Mouse (Mus musculus): Measurements from ENCODE around the gene Mustn1.

The Mustn1 gene

GRCm38 (mm10) chr14:30878958-30879571, at the start of gene Mustn1:
Gene Mustn1 (plus strand): TSS chr14:30879200.
- no peak for DNase-seq (ENCODE audit: low read depth, low spot score)
- H3K36me3 ChIP-seq (ENCODE audit: control insufficient read depth, insufficient read depth, low read length, poor library complexity, severe bottlenecking): 0 out of 2 replicates have a peak, but pooled peaks cover 1% of the 10 kb centered on the region
- H3K27me3 ChIP-seq (ENCODE audit: control insufficient read depth, insufficient read depth, low read length, poor library complexity, severe bottlenecking): no peaks in the 10 kb centered on the region

- no peaks in the 10 kb centered on the region for H3K27me3 ChIP-seq (ENCODE audit: control insufficient read depth, insufficient read depth, low read length, poor library complexity, severe bottlenecking)
- peak; percentile 15 for DNase-seq (ENCODE audit: low read depth, low spot score)
- H3K36me3 ChIP-seq (ENCODE audit: control insufficient read depth, insufficient read depth, low read length, poor library complexity, severe bottlenecking): peaks cover 2% of the 10 kb centered on the region; the same call in 1 of the 2 replicates
These were observed 41.5 kb upstream of the Mustn1 start for GRCm38 (mm10) chr14:30837416-30837996.

GRCm38 (mm10) chr14:30843701-30844100, 35.3 kb upstream of the Mustn1 start:
- Histone ChIP-seq H3K36me3 (ENCODE audit: control insufficient read depth, insufficient read depth, low read length, poor library complexity, severe bottlenecking) (no peaks in the 10 kb centered on the region; the same call in 1 of the 2 replicates), H3K27me3 (ENCODE audit: control insufficient read depth, insufficient read depth, low read length, poor library complexity, severe bottlenecking) (no peaks in the 10 kb centered on the region)
- DNase-seq (ENCODE audit: low read depth, low spot score): no peak

- H3K36me3 ChIP-seq (ENCODE audit: control insufficient read depth, insufficient read depth, low read length, poor library complexity, severe bottlenecking): no peaks in the 10 kb centered on the region
- no peaks in the 10 kb centered on the region for H3K27me3 ChIP-seq (ENCODE audit: control insufficient read depth, insufficient read depth, low read length, poor library complexity, severe bottlenecking)
- no peak for DNase-seq (ENCODE audit: low read depth, low spot score)
These were observed 28.5 kb upstream of the Mustn1 start for GRCm38 (mm10) chr14:30850504-30850903.

- Histone ChIP-seq H3K36me3 (ENCODE audit: control insufficient read depth, insufficient read depth, low read length, poor library complexity, severe bottlenecking) (no peaks in the 10 kb centered on the region), H3K27me3 (ENCODE audit: control insufficient read depth, insufficient read depth, low read length, poor library complexity, severe bottlenecking) (no peaks in the 10 kb centered on the region)
- DNase-seq (ENCODE audit: low read depth, low spot score): no peak
These were observed 26.7 kb upstream of the Mustn1 start for GRCm38 (mm10) chr14:30852325-30852724.

- DNase-seq (ENCODE audit: low read depth, low spot score): no peak
- no peaks in the 10 kb centered on the region for H3K36me3 ChIP-seq (ENCODE audit: control insufficient read depth, insufficient read depth, low read length, poor library complexity, severe bottlenecking)
- no peaks in the 10 kb centered on the region for H3K27me3 ChIP-seq (ENCODE audit: control insufficient read depth, insufficient read depth, low read length, poor library complexity, severe bottlenecking)
These were observed 23.7 kb upstream of the Mustn1 start for GRCm38 (mm10) chr14:30855316-30855715.

GRCm38 (mm10) chr14:30856885-30857507, 22.0 kb upstream of the Mustn1 start:
- H3K27me3 ChIP-seq (ENCODE audit: control insufficient read depth, insufficient read depth, low read length, poor library complexity, severe bottlenecking): no peaks in the 10 kb centered on the region
- H3K36me3 ChIP-seq (ENCODE audit: control insufficient read depth, insufficient read depth, low read length, poor library complexity, severe bottlenecking): no peaks in the 10 kb centered on the region
- no peak for DNase-seq (ENCODE audit: low read depth, low spot score)

- H3K27me3 ChIP-seq (ENCODE audit: control insufficient read depth, insufficient read depth, low read length, poor library complexity, severe bottlenecking): no peaks in the 10 kb centered on the region
- no peaks in the 10 kb centered on the region for H3K36me3 ChIP-seq (ENCODE audit: control insufficient read depth, insufficient read depth, low read length, poor library complexity, severe bottlenecking)
- DNase-seq (ENCODE audit: low read depth, low spot score): peak; percentile 53
These were observed 21.0 kb upstream of the Mustn1 start for GRCm38 (mm10) chr14:30857990-30858389.

- Histone ChIP-seq H3K27me3 (ENCODE audit: control insufficient read depth, insufficient read depth, low read length, poor library complexity, severe bottlenecking) (no peaks in the 10 kb centered on the region), H3K36me3 (ENCODE audit: control insufficient read depth, insufficient read depth, low read length, poor library complexity, severe bottlenecking) (no peaks in the 10 kb centered on the region)
- no peak for DNase-seq (ENCODE audit: low read depth, low spot score)
These were observed 17.4 kb upstream of the Mustn1 start for GRCm38 (mm10) chr14:30861421-30862125.

- DNase-seq (ENCODE audit: low read depth, low spot score): no peak
- Histone ChIP-seq H3K27me3 (ENCODE audit: control insufficient read depth, insufficient read depth, low read length, poor library complexity, severe bottlenecking) (no peaks in the 10 kb centered on the region), H3K36me3 (ENCODE audit: control insufficient read depth, insufficient read depth, low read length, poor library complexity, severe bottlenecking) (no peaks in the 10 kb centered on the region)
These were observed 16.6 kb upstream of the Mustn1 start for GRCm38 (mm10) chr14:30862368-30862767.

GRCm38 (mm10) chr14:30865311-30865710, 13.7 kb upstream of the Mustn1 start:
- H3K36me3 ChIP-seq (ENCODE audit: control insufficient read depth, insufficient read depth, low read length, poor library complexity, severe bottlenecking): no peaks in the 10 kb centered on the region
- no peaks in the 10 kb centered on the region for H3K27me3 ChIP-seq (ENCODE audit: control insufficient read depth, insufficient read depth, low read length, poor library complexity, severe bottlenecking)
- DNase-seq (ENCODE audit: low read depth, low spot score): peak; percentile 22

- no peaks in the 10 kb centered on the region; the same call in 1 of the 2 replicates for H3K36me3 ChIP-seq (ENCODE audit: control insufficient read depth, insufficient read depth, low read length, poor library complexity, severe bottlenecking)
- no peaks in the 10 kb centered on the region for H3K27me3 ChIP-seq (ENCODE audit: control insufficient read depth, insufficient read depth, low read length, poor library complexity, severe bottlenecking)
- DNase-seq (ENCODE audit: low read depth, low spot score): peak; percentile 72
These were observed 12.0 kb upstream of the Mustn1 start for GRCm38 (mm10) chr14:30867042-30867441.

GRCm38 (mm10) chr14:30868826-30869225, 10.2 kb upstream of the Mustn1 start:
- DNase-seq (ENCODE audit: low read depth, low spot score): no peak
- H3K36me3 ChIP-seq (ENCODE audit: control insufficient read depth, insufficient read depth, low read length, poor library complexity, severe bottlenecking): no peaks in the 10 kb centered on the region; the same call in 1 of the 2 replicates
- no peaks in the 10 kb centered on the region for H3K27me3 ChIP-seq (ENCODE audit: control insufficient read depth, insufficient read depth, low read length, poor library complexity, severe bottlenecking)

- DNase-seq (ENCODE audit: low read depth, low spot score): no peak
- Histone ChIP-seq H3K36me3 (ENCODE audit: control insufficient read depth, insufficient read depth, low read length, poor library complexity, severe bottlenecking) (peaks cover 3% of the 10 kb centered on the region; the same call in 1 of the 2 replicates), H3K27me3 (ENCODE audit: control insufficient read depth, insufficient read depth, low read length, poor library complexity, severe bottlenecking) (no peaks in the 10 kb centered on the region)
These were observed 9.6 kb upstream of the Mustn1 start for GRCm38 (mm10) chr14:30869391-30869801.

Data from splenic B cell, adult 2 months (primary cell).